Mouse (Mus musculus) embryo, embryonic 10 days (tissue): ENCODE results near the gene Cmbl.

Experiments used
- DNase-seq: peaks from one replicate; pipeline ENCODE4 v3.0.0-alpha.2; 2015; ENCODE audit warnings: low spot score

The Cmbl gene

DNA sequence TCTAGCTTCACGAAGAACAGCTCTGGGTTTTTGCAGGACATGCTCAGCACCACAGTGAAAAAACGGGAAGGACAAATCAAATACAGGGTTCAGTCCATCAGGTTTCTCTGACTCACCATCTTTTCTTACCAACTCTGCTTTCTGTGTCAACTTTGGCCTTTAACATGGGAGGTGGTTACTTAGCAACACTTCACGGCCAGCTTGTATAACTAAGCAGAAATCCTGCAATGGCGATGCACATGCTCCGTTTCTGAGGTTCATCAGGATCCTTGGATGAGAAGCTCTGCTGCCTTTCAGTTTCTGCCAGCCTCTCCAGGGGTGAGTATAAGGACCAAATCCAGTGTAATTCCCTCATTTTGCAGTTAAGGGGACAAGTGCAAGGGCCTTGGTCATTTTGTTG, at the start of gene Cmbl:
Cmbl (plus strand) TSS at position 206 of the 400 bp plus-strand sequence.
- no peak for DNase-seq

DNA sequence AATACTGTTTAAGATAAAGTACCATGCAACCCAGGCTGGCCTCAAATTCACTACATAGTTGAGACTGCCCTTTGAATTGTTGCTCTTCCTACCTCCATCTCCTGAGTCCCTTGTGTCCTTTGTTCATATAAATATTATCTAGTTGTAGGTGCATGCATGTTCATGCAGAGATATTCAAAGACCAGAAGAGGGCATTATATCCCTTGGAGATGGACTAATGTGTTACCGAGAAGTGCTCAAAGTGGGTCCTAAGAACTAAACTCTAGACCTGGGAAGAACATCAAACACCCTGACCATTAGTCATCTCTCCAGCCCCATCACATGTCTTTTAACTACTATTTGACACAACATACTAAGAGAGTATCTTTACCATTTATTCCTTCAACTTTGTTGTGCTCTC, 48.0 kb upstream of the Cmbl start:
- no peak for DNase-seq

DNA sequence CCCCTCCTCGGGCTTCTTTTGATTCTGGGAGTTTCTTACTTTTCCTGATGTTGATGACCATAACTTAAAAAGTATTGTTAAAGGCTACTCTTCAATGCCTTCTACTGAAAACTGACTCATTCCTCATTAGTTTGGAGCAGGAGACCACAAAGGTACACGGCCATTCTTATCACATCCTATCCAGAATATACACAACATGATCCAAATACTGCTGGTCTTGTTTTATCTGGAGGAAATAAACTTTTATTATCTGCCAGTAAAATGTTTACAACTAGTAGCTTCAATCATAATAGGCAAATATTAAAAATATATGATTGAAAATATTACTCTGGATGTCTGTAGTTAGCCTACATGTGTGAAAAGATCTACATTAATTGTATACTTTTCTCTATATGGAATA, 46.8 kb upstream of the Cmbl start:
- DNase-seq: no peak

DNA sequence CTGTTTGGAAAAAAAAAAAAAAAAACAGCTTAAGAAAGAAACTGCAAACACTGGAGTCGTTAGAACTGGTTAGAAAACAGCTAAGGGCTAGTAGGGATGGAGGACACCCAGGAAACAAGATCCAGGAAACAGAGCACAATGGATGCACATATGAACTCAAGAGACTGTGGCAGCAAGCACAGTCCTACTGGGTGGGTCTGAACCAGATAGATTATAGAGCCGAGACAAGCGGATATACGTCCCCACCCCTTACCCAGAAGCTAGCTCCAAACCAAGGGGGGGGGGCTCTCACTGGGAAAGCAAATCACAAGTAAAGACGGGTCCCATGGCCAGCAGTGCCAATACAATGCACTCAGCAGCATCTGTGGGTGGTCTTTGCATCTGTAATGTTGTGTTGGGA, 46.2 kb upstream of the Cmbl start:
- DNase-seq: no peak

DNA sequence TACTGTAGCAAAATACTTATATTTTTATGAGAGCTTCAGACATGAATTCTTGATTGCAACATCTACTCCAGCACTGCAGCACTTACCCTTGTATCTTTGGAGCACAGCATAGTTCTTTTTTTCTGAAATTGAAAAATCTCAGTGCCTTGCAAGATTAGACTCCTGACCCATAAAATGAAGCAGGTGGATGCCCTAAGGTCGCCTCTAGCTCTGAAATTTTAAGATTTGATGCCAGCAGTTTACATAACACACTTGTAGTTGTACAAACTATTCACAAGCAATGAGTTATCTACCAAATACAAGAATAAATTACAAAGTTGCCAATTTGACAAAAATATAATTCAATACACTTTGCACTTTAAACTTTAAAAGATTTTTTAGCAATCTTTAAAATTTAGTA, 38.7 kb upstream of the Cmbl start:
- DNase-seq: no peak

DNA sequence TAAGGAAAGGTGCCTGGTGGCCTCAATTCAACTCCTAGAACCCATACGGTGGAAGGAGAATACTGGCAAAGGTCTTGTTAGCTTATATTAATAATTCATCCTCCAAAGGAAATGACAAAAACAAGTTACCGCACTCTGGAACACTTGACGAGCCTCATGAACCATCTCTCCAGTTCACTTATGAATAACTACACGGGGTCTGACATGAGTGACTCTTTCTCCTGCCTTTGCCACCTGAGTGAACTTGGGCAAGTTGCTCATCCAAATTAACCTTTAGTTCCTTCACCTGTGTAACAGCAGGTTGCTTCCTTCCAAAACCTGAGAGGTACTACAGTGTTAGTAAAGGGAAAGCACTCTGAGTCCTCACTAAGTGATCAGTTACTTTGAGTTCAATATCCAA, 36.7 kb upstream of the Cmbl start:
- no peak for DNase-seq

DNA sequence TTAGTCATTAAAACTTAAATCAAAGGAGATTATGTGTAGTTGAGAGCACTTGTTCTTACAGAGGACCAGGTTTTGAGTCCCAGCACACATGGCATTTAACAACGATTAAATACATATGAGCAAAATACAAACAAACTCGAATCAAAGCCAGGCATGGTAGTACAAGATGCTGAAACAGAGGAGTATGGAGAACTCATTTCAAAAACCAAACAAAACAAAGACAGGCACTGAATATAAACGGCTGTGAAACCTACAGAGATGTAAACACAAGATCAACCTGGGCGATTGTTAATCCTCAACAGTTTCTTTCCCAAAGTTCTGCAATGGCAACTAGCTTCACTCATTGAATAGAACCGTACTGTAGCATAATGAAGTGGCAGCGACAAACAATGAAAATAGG, 36.1 kb upstream of the Cmbl start:
- DNase-seq: no peak

DNA sequence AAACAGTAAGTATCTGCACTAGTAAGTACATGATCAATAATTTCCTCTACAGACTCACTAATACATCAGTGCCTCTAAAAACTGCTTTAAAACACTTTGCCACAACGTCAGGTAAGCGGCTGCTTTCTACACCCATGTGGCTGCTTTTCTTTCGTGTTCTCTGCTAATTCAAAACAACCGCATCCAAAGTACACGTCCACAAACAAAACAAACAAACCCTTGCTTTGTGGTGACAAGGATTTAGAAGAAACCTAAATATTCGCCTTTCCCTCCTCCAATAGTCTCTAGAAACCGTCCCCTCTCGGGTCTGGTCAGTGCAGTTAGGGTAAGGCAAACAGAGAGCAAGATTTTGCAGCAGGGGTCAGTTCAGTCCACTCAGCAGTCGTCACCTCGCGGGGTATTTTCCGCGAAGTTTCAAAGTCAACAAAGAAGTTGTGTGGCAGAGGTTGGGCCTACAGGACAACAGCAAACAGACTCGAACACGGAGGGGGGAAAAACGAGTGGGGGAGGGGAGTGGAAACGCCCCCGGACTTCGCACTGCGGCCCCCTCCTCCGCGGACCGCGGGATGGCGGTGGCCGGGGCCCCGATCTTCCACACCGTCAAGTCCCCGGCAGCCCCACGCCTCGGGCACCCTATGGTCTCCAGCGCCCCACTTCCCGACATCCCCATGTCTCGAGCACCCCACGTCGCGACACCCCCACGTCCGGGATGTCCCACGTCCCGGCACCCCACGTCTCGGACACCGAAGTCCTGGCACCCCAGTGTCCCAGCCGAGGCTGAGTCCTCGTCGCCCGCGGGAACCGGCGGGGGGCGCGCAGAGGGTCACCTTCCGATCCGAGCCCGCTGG, 35.2 kb upstream of the Cmbl start:
- DNase-seq: peak; percentile 51

DNA sequence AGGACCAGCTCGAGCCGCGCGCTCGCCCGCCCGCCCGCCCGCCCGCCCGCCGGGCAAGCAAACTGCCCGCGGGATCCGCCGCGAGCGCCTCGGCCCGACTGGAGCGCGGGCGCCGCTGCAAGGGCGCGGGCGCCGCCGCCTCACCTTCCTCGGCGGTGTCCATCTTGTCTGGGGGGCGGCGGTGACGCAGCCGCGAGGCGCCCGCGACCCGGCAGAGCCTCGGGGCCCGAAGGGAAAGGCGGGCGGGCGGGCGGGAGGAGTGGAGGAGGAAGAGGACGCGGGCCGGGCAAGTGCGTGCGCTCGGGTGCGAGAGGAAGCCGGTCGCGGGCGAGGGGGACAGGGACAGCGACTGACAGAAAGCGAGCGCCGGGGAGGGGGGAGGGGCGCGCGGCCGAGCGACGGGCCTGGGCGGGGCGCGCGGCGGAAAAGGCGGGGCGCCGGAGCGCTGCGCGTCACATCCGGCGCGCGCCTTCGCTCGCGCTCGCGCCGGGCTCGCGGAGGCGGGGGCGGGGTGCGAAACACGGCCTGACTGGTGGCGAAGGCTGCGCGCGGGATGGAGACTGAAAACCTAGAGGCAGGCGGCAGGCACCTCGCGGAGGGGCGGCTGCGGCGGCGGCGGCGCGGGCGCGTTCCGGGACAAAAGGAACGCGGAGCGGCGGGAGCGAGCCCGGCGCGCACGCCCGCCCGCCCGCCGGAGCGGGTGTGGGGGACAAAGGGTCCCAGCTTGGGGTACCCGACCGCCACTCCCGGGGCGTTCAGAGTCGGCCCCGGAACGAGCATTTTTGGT, 34.3 kb upstream of the Cmbl start, which contains the start of gene March6:
March6 (minus strand) TSS at position 395 of the 787 bp plus-strand sequence.
- peak; percentile 92 for DNase-seq

DNA sequence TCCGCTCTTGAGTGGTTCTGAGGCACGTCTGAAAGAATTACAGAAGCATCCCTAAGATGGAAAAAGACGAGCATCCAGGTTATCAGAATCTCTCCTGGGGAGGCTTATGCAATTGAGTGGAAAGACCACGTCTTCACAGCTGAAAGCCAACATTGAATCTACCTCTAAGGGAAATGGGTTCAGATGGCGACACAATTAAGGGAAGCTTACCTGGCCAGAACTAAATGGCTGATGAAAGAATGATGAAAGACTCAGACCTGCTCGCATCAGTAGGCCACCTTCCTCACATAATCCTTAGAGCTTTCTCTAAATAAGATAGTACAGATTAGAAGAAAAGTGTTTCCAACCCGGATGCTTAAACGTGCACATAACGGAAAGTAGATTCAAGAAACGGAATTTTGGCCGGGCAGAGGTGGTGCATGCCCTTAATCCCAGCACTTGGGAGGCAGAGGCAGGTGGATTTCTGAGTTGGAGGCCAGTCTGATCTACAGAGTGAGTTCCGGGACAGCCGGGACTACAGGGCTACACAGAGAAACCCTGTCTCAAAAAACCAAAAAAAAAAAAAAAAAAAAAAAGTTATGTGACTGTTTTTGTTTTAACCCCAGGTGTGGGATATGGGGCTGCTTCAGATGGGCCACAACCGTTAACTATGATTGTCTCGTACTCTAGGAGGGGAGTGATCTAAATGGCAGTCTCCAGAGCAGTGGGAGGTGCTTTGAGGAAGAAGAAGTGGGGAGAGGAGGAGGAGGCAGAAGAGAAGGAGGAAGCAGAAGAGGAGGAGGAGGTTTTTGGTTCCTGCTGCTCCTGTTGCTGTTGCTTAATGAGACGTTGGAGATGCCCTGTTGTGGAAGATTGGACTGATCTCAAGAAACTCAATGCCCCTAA, 33.5 kb upstream of the Cmbl start:
- DNase-seq: no peak

DNA sequence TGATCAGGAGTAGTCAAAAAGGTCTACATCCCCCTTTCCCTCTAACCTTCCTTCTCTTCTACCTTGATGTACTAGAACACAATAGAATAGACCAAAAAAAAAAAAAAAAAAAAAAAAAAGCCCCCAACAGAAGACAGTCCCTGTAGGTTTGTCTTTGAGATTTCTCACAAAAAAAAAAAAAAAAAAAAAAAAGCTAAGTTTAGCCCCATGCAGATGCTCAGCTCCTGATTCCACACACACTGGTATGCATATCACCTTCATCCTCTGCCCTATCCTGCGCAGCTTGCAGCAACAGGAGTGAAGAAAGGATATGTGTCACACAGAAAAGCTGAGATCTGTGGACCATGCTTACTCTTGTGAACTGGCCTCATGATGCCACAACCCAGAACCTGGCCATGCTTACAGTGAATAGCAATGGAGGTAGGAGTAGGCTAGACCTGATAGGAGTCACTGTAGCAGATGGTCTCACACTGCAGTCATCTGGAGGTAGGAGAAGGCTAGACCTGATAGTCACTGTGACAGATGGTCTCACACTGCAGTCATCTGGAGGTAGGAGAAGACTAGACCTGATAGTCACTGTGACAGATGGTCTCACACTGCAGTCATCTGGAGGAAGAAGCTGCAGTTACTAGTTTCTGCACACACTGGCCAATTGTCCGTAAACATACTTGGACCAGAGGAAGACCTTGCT, 32.7 kb upstream of the Cmbl start:
- no peak for DNase-seq

DNA sequence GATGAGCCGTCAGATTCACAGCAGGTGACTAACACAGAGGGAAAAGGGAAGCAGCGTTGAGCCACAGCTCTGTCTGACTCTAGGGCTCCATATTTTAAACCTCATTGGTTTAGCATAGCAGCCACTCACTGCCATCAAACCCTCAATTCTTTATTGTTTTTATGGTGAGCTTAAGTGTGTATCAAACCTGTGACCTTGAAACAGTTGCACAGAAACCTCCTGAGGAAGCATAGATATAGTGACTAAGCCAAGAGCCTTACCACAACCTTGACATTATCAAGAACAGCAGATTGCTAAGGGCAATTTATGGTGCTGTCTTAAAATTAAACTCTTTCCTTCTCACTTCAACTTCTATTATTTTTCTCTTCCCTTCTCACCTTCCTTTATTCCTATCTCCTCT, 31.7 kb upstream of the Cmbl start:
- DNase-seq: no peak

DNA sequence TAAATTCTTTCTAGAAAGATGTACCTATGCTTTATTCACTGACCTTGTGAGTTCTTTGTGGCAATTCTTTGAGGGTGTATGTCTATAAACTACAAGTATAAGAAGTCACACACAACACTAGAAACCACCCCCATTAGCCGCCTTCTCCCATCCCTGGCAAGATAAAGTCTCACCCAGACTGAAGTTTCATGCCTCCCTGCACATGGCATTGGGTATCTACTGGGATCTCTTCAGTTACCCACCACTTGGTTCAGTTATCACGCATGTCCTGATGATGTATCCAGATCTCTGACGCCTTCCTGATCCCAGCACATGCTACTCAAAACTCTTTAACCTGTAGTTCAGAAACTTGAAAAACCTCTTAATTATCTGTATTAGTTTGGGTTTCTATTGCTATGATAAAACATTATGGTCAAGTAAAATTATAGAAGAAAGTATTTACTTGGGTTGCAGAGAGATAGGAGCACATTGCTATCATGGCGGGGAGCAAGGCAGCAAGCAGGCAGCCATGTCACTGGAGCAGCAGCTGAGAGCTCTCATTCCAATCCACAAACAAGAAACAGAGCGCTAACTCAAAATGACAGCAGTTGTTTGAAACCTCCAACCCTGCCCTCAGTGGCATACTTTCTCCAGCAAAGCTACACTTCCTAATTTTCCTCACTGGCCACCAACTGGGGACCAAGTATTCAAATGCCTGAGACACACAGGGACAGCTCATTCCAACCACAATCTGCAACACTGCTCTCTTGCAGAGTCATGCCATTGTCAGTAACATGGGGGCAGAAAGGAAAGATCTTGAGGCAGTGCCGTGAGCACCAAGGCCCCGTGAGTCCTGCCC, 30.5 kb upstream of the Cmbl start:
- no peak for DNase-seq

DNA sequence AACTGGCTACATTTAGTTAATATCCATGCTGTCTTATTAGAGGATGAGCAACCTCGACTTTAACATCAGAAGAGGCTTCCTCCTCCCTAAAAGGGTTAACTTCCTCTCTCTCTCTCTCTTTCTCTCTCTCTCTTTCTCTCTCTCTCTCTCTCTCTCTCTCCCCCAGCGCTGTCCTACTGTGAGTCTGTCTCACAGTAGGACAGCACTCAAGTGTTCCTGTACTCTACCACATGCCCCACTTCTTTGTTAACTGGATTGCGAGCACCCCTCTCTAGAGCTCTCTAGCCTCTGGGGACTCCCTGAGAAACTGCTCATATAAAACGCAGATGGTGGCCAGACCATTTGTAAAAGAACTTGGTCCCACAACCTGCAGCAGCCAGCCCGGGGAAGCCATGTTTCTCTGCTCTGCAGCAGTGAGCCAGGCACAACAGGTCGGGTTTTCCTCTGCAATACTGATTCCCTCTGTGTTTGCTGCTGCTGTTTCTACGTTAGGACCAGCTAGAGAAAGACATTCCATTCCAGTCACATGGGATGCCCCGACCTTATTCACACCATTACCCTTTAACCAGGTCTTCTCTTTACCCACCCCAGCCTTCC, 29.8 kb upstream of the Cmbl start:
- DNase-seq: no peak

DNA sequence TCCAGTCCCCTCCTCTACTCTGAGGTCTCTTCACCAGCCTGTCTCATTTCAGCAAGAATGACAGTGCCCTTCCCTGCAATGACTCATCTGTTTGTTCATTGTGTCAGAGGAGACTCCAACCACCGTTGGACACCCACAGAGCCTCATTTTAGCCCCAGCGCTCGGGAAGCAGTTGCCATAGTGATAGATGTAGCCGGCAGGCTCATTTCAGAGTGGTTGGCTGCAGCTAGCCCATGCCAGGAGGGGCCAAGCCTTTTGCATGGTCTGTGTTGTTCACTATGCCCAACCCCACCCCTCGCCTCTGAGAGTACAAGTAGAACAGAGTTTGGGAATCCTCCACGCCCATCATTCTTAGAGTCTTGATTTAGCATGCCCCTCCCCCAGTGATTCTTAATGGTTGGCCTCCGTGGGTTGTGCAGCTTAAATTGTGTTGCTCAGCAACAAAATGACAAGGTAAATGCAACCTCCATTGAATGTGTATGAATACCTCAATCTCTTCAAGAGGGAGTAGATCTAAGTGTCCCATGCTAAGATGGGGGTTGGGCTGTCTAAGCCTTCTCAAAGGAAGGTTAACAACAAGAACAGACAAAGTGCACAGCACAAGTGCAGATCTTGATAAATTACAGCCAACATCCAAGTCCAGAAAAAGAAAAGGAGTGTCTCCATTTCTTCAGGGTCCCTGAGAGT, 29.0 kb upstream of the Cmbl start:
- DNase-seq: peak; percentile 81

DNA sequence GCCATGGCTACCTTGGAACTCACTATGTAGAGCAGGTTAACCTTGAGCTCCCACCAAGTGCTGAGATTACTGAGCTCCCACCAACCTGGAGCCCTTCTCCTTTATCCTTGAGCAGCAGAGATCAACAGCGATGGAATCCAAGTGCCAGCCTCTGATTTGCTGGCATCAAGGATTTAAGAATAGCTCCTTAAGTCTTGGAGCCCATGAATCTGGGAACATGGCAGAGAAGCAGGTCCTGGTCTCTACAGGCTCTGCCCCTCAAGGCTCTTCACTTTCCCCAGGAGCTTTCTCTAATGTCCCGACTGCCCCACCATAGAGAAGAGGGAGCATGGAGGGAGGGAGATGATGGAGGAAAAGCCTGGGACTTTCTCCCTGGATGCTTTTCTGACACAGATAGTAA, 27.5 kb upstream of the Cmbl start:
- DNase-seq: no peak

DNA sequence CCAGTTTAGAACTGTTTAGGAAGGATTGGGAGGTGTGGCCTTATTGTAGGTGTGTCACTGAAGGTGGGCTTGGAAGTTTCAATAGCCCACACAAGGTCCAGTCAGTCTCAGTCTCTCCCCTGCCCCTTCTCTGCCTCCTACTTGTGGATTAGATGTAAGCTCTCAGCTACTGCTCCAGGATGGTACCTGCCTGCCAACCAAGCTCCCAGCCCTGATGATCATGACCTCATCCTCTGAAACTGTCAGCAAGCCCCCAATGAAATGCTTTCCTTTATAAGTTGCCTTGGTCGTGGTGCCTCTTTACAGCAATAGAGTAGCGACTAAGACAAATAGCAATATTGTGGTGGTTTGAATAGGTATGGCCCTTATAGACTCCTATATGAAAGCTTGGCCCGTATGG, 26.8 kb upstream of the Cmbl start:
- DNase-seq: no peak

DNA sequence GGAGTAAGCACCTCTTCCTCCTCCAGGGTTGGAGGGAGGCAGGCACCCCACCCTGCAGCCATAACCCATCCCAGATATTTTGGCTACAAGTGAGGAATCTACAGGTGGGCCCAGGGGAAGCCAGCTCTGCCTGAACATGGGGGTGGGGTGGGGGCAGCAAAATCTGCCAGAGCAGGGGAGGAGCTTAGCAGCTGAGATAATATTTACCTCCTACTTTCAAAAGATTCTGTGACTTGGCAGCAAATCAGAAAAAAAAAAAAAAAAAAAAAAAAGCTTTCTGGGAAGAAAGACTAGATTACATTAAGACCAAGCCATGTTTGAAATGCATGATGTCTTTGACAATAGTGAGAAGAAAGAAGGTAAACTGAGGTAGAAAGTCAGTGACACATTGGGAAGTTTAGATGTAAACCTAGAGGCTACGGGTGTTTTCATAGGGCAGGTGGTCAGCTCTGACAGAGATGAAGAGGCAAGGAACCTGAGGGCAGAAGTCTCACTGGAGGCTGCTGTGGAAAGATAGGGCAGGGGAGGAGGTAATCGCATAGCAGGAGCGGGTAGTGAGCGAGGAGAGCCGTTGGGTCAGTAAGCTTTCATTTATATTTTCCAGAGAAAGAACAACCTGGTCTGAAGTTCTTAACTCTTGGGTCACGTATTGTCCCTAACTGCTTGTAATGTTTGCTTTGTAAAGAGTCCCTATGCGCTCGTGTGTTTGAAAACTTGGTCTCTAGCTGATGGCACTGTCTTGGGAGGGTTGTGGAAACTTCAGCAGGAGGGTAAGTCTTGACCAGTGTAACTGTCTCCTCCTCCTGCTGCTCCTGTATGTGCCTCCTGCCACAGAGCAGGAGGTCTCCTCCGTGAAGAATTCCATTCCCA, 25.3 kb upstream of the Cmbl start:
- no peak for DNase-seq

DNA sequence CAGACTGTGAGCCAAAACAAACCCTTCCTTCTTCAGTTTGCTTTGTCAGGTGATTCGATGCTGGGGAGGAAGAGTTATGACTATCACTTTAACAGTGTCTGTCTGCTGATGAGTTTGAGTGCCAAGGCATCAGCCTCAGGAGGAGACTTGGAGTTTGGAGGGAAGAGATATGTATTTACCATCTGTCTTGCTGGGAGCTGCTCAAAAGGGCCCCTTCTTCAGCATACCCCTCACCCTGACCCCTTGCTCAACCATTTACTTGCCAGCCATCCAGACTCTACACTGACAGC, 24.7 kb upstream of the Cmbl start:
- no peak for DNase-seq
